Mouse (Mus musculus) hindbrain, embryonic 12.5 days (tissue): Measurements from ENCODE around the gene 1600014C23Rik. TPM values are rescaled to one million over a fixed set of nuclear protein-coding genes. Genes with fewer than 3 reads are reported as not detected.

ENCODE experiments used
- polyA plus RNA-seq: library from polyadenylated mRNA; unstranded; fragments of >200 nt; fragmentation: Nextera tagmentation; extraction: Ambion mirVana; gene quantifications from 2 replicates; pipeline ENCODE4 v1.2.1, GENCODE M21; 2016

Gene 1600014C23Rik
- polyA plus RNA-seq, 1 experiment from 2014 or later, result not detected

Other genes starting within 250 kb of the 1600014C23Rik start
- gene Aars2, start 227.0 kb downstream of the 1600014C23Rik start, polyA plus RNA-seq, result 23.0 and 23.4 TPM in 2 replicates
- 2.3 and 3.2 TPM in 2 replicates for gene Tcte1, start 210.4 kb downstream of the 1600014C23Rik start, polyA plus RNA-seq
- gene Tmem151b, start 184.2 kb downstream of the 1600014C23Rik start, polyA plus RNA-seq, result 12.3 and 13.0 TPM in 2 replicates
- gene Nfkbie, start 178.1 kb downstream of the 1600014C23Rik start, polyA plus RNA-seq, result 7.0 and 7.7 TPM in 2 replicates
- 90.6 and 92.4 TPM in 2 replicates for gene Slc35b2, start 170.0 kb downstream of the 1600014C23Rik start, polyA plus RNA-seq
- 1,350 and 1,487 TPM in 2 replicates for gene Hsp90ab1, start 160.6 kb downstream of the 1600014C23Rik start, polyA plus RNA-seq
- gene Slc29a1, start 134.2 kb downstream of the 1600014C23Rik start, polyA plus RNA-seq, result 44.4 and 47.2 TPM in 2 replicates
- gene Mymx, start 131.7 kb downstream of the 1600014C23Rik start, polyA plus RNA-seq, result 1.6 and 5.0 TPM in 2 replicates
- 1.4 and 2.4 TPM in 2 replicates for gene Capn11, start 74.5 kb downstream of the 1600014C23Rik start, polyA plus RNA-seq
- 98.1 and 110 TPM in 2 replicates for gene Mrpl14, start 47.5 kb downstream of the 1600014C23Rik start, polyA plus RNA-seq
- gene Tmem63b, start 46.9 kb downstream of the 1600014C23Rik start, polyA plus RNA-seq, result 102 TPM in 2 replicates